Mouse (Mus musculus): Measurements from ENCODE around the gene Tanc1. TPM values are rescaled to one million over a fixed set of nuclear protein-coding genes. Genes with fewer than 3 reads are reported as not detected.

Gene Tanc1
- polyA plus RNA-seq, 1 experiment from 2014 or later = 22.9 TPM

GRCm38 (mm10) chr2:59783832-59784627, 172.2 kb downstream of the Tanc1 start:
- H3K4me2 ChIP-seq = no peak overlapping the region
- peak; percentile 58; the same call in 1 of the 2 replicates for ATAC-seq (replicated peaks; ENCODE audit: insufficient number of reproducible peaks, insufficient read depth, low FRiP score, low read depth)
- no peaks in the 10 kb centered on the region for H3K9me3 ChIP-seq (replicated peaks)
- H3K9ac ChIP-seq = no peak overlapping the region
- peaks cover 27% of the 10 kb centered on the region for H3K4me1 ChIP-seq (replicated peaks)
- 73% methylated on average over 12 of the region's 12 CpGs for WGBS
- H3K27me3 ChIP-seq = no peaks in the 10 kb centered on the region
- H3K4me3 ChIP-seq = no peak overlapping the region
- H3K36me3 ChIP-seq = peaks cover 11% of the 10 kb centered on the region; the same call in 1 of the 2 replicates
- peak overlapping the region; percentile 58 for H3K27ac ChIP-seq

GRCm38 (mm10) chr2:59784628-59784883, 172.7 kb downstream of the Tanc1 start:
- Histone ChIP-seq H3K4me3 (no peak overlapping the region), H3K9ac (no peak overlapping the region), H3K27ac (no peak overlapping the region), H3K4me2 (no peak overlapping the region), H3K36me3 (peaks cover 11% of the 10 kb centered on the region; the same call in 1 of the 2 replicates), H3K4me1 (replicated peaks) (peaks cover 27% of the 10 kb centered on the region), H3K27me3 (no peaks in the 10 kb centered on the region), H3K9me3 (replicated peaks) (no peaks in the 10 kb centered on the region)
- 90% methylated on average over 6 of the region's 6 CpGs for WGBS
- ATAC-seq (replicated peaks; ENCODE audit: insufficient number of reproducible peaks, insufficient read depth, low FRiP score, low read depth) = no peak

- Histone ChIP-seq H3K4me1 (replicated peaks) (peaks cover 27% of the 10 kb centered on the region), H3K9me3 (replicated peaks) (no peaks in the 10 kb centered on the region), H3K36me3 (peaks cover 11% of the 10 kb centered on the region; the same call in 1 of the 2 replicates), H3K4me3 (no peak overlapping the region), H3K27me3 (no peaks in the 10 kb centered on the region), H3K4me2 (no peak overlapping the region), H3K9ac (no peak overlapping the region), H3K27ac (no peak overlapping the region)
- 75% methylated on average over 13 of the region's 13 CpGs for WGBS
- ATAC-seq (replicated peaks; ENCODE audit: insufficient number of reproducible peaks, insufficient read depth, low FRiP score, low read depth) = no peak
Measured at GRCm38 (mm10) chr2:59785597-59785996, 173.8 kb downstream of the Tanc1 start.

- 88% methylated on average over 7 of the region's 7 CpGs for WGBS
- Histone ChIP-seq H3K9ac (no peak overlapping the region), H3K9me3 (replicated peaks) (no peaks in the 10 kb centered on the region), H3K36me3 (peaks cover 39% of the 10 kb centered on the region), H3K27ac (no peak overlapping the region), H3K4me3 (no peak overlapping the region), H3K4me1 (replicated peaks) (peaks cover 2% of the 10 kb centered on the region), H3K4me2 (no peak overlapping the region), H3K27me3 (no peaks in the 10 kb centered on the region)
- ATAC-seq (replicated peaks; ENCODE audit: insufficient number of reproducible peaks, insufficient read depth, low FRiP score, low read depth) = no peak
Measured at GRCm38 (mm10) chr2:59788704-59789500, 177.1 kb downstream of the Tanc1 start.

GRCm38 (mm10) chr2:59791596-59791995, 179.8 kb downstream of the Tanc1 start:
- no peak overlapping the region for H3K4me2 ChIP-seq
- no peaks in the 10 kb centered on the region; the same call in 1 of the 2 replicates for H3K4me1 ChIP-seq (replicated peaks)
- H3K4me3 ChIP-seq = no peak overlapping the region
- H3K36me3 ChIP-seq = peaks cover 46% of the 10 kb centered on the region
- no peak overlapping the region for H3K27ac ChIP-seq
- no peak for ATAC-seq (replicated peaks; ENCODE audit: insufficient number of reproducible peaks, insufficient read depth, low FRiP score, low read depth)
- 91% methylated on average over 8 of the region's 8 CpGs for WGBS
- H3K9me3 ChIP-seq (replicated peaks) = no peaks in the 10 kb centered on the region
- H3K27me3 ChIP-seq = no peaks in the 10 kb centered on the region
- H3K9ac ChIP-seq = no peak overlapping the region

GRCm38 (mm10) chr2:59793337-59793736, 181.5 kb downstream of the Tanc1 start:
- Histone ChIP-seq H3K4me1 (replicated peaks) (no peaks in the 10 kb centered on the region; the same call in 1 of the 2 replicates), H3K4me3 (no peak overlapping the region), H3K27me3 (no peaks in the 10 kb centered on the region), H3K4me2 (no peak overlapping the region), H3K36me3 (peaks cover 45% of the 10 kb centered on the region), H3K27ac (no peak overlapping the region), H3K9ac (no peak overlapping the region), H3K9me3 (replicated peaks) (no peaks in the 10 kb centered on the region)
- WGBS = 37% methylated on average over 9 of the region's 9 CpGs
- no peak for ATAC-seq (replicated peaks; ENCODE audit: insufficient number of reproducible peaks, insufficient read depth, low FRiP score, low read depth)

GRCm38 (mm10) chr2:59794838-59795237, 183.0 kb downstream of the Tanc1 start:
- no peak overlapping the region for H3K27ac ChIP-seq
- ATAC-seq (replicated peaks; ENCODE audit: insufficient number of reproducible peaks, insufficient read depth, low FRiP score, low read depth) = no peak
- H3K9ac ChIP-seq = no peak overlapping the region
- H3K36me3 ChIP-seq = peaks cover 49% of the 10 kb centered on the region
- no peak overlapping the region for H3K4me2 ChIP-seq
- no peaks in the 10 kb centered on the region for H3K9me3 ChIP-seq (replicated peaks)
- WGBS = 88% methylated on average over 6 of the region's 6 CpGs
- H3K4me3 ChIP-seq = no peak overlapping the region
- H3K4me1 ChIP-seq (replicated peaks) = peaks cover 9% of the 10 kb centered on the region
- no peaks in the 10 kb centered on the region for H3K27me3 ChIP-seq

- Histone ChIP-seq H3K36me3 (peaks cover 38% of the 10 kb centered on the region), H3K4me3 (no peak overlapping the region), H3K27ac (no peak overlapping the region), H3K9ac (no peak overlapping the region), H3K4me1 (replicated peaks) (peaks cover 17% of the 10 kb centered on the region), H3K9me3 (replicated peaks) (no peaks in the 10 kb centered on the region), H3K4me2 (no peak overlapping the region), H3K27me3 (no peaks in the 10 kb centered on the region)
- 55% methylated on average over 16 of the region's 16 CpGs for WGBS
- ATAC-seq (replicated peaks; ENCODE audit: insufficient number of reproducible peaks, insufficient read depth, low FRiP score, low read depth) = 0 out of 2 replicates have a peak, but pooled peaks have one; percentile 27
Measured at GRCm38 (mm10) chr2:59798934-59799532, 187.2 kb downstream of the Tanc1 start.

GRCm38 (mm10) chr2:59799572-59799971, 187.7 kb downstream of the Tanc1 start:
- H3K36me3 ChIP-seq = peaks cover 33% of the 10 kb centered on the region
- H3K27me3 ChIP-seq = no peaks in the 10 kb centered on the region
- no peak overlapping the region for H3K4me3 ChIP-seq
- H3K9ac ChIP-seq = no peak overlapping the region
- H3K4me2 ChIP-seq = no peak overlapping the region
- peaks cover 17% of the 10 kb centered on the region for H3K4me1 ChIP-seq (replicated peaks)
- WGBS = 71% methylated on average over 14 of the region's 14 CpGs
- ATAC-seq (replicated peaks; ENCODE audit: insufficient number of reproducible peaks, insufficient read depth, low FRiP score, low read depth) = no peak
- H3K9me3 ChIP-seq (replicated peaks) = no peaks in the 10 kb centered on the region
- no peak overlapping the region for H3K27ac ChIP-seq

- no peaks in the 10 kb centered on the region for H3K27me3 ChIP-seq
- no peak for ATAC-seq (replicated peaks; ENCODE audit: insufficient number of reproducible peaks, insufficient read depth, low FRiP score, low read depth)
- H3K4me1 ChIP-seq (replicated peaks) = peaks cover 17% of the 10 kb centered on the region
- H3K4me2 ChIP-seq = no peak overlapping the region
- no peak overlapping the region for H3K4me3 ChIP-seq
- WGBS = 85% methylated on average over 18 of the region's 18 CpGs
- H3K9me3 ChIP-seq (replicated peaks) = no peaks in the 10 kb centered on the region
- peaks cover 26% of the 10 kb centered on the region for H3K36me3 ChIP-seq
- no peak overlapping the region for H3K27ac ChIP-seq
- no peak overlapping the region for H3K9ac ChIP-seq
Measured at GRCm38 (mm10) chr2:59800481-59801266, 188.8 kb downstream of the Tanc1 start.

Measured in heart, embryonic 15.5 days (tissue).